8 mouse cellular contexts compared by ENCODE assay signal in the genomic region with DNA sequence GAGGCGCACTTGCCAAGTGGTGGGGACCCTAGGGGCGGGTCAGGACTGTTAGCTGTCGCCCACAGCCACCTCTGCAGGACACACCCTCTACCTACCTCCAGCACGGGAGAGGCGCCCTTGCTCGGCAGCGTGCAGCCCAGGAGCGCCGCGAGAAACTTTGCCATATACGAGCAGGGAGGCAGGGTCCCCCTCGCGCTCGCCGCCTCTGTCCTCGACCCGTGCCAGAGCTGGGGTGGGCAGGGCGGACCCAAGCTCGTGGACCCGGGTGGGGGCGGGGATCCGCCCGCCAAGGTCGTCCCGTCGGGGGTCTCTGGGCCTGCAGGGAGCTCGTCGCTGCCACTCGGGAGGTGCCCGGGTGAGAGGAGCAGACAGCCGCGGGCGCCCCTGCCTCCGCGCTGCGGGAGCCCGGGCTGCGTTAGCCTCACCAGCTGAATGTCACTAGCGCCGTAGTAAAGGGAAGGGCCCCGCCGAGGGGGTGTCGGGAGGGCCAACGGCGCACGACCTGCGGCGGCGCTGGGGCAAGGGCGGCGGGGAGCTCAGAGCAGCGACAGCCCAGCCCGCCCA. TPM values are rescaled to one million over a fixed set of nuclear protein-coding genes. Genes with fewer than 3 reads are reported as not detected.
DNase-seq lines count a peak whose midpoint lies in the region; ATAC-seq and TF ChIP-seq lines count a peak whose summit lies in the region.

A gene (minus strand): TSS at position 417 of the 564 bp plus-strand sequence.

- TF ChIP-seq POLR2A in testis, adult 2 months (IDR thresholded peaks at IDR 0.05; ENCODE audit: control insufficient read depth, low read depth, low read length) = no peak

- whole genome bisulfite sequencing in embryonic facial prominence, embryonic 15.5 days = under 1% methylated on average over 52 of the region's 53 CpGs
- WGBS in heart, embryonic 10.5 days = under 1% methylated on average over 48 of the region's 53 CpGs

- no peak within 1 kb of the TSS for H3K27ac ChIP-seq in embryonic facial prominence, embryonic 15.5 days (replicated peaks)
- H3K27ac ChIP-seq in heart, embryonic 10.5 days = peak within 1 kb of the TSS; percentile 83
- no peak within 1 kb of the TSS for H3K27ac ChIP-seq in testis, adult 2 months (ENCODE audit: control insufficient read depth, insufficient read depth, low read depth, low read length)

- peak within 1 kb of the TSS; percentile 66 for H3K4me3 ChIP-seq in embryonic facial prominence, embryonic 15.5 days (replicated peaks)
- peak within 1 kb of the TSS; percentile 86 for H3K4me3 ChIP-seq in heart, embryonic 10.5 days
- H3K4me3 ChIP-seq in testis, adult 2 months (ENCODE audit: control insufficient read depth, low read depth, low read length) = peak within 1 kb of the TSS; percentile 57

- ATAC-seq in embryonic facial prominence, embryonic 15.5 days (ENCODE audit: insufficient number of reproducible peaks, low FRiP score, low TSS enrichment, low read depth) = peak; percentile 90
- no peak for ATAC-seq in monocyte, adult 5-6 weeks (replicated peaks; ENCODE audit: insufficient number of reproducible peaks, low FRiP score, low TSS enrichment, poor library complexity, severe bottlenecking)

- H3K36me3 ChIP-seq in embryonic facial prominence, embryonic 15.5 days = no peaks in the 10 kb centered on the region
- H3K36me3 ChIP-seq in heart, embryonic 10.5 days = no peaks in the 10 kb centered on the region
- no peaks in the 10 kb centered on the region for H3K36me3 ChIP-seq in testis, adult 2 months (ENCODE audit: control insufficient read depth, insufficient read depth, low read length)

- H3K9me3 ChIP-seq in embryonic facial prominence, embryonic 15.5 days (replicated peaks) = no peaks in the 10 kb centered on the region
- no peaks in the 10 kb centered on the region for H3K9me3 ChIP-seq in heart, embryonic 10.5 days

- H3K4me2 ChIP-seq in embryonic facial prominence, embryonic 15.5 days (replicated peaks) = peak within 1 kb of the TSS; percentile 100

- no peak for TF ChIP-seq CTCF in testis, adult 2 months (IDR thresholded peaks at IDR 0.05; ENCODE audit: control insufficient read depth, insufficient read depth, insufficient replicate concordance, low read depth, low read length)

- H3K9ac ChIP-seq in embryonic facial prominence, embryonic 15.5 days = peak within 1 kb of the TSS; percentile 50

- H3K27me3 ChIP-seq in embryonic facial prominence, embryonic 15.5 days = peaks cover 25% of the 10 kb centered on the region
- H3K27me3 ChIP-seq in heart, embryonic 10.5 days (ENCODE audit: insufficient read depth, poor library complexity, severe bottlenecking) = peaks cover 22% of the 10 kb centered on the region; the same call in 1 of the 2 replicates
- no peaks in the 10 kb centered on the region for H3K27me3 ChIP-seq in testis, adult 2 months (ENCODE audit: control insufficient read depth, insufficient read depth, low read length)

- DNase-seq in left cerebral cortex, adult 18-20 months (ENCODE audit: low spot score in 2 of 2) = peak; percentile 67 to 73
- no peak for DNase-seq in left cerebral cortex, adult 11 months (ENCODE audit: low spot score)
- DNase-seq in heart, embryonic 10.5 days (ENCODE audit: low spot score) = peak; percentile 84
- peak; percentile 68 for DNase-seq in kidney, adult 9 months
- DNase-seq in liver = peak; percentile 65

- peaks cover 14% of the 10 kb centered on the region for H3K4me1 ChIP-seq in embryonic facial prominence, embryonic 15.5 days
- H3K4me1 ChIP-seq in heart, embryonic 10.5 days = peaks cover 19% of the 10 kb centered on the region
- H3K4me1 ChIP-seq in testis, adult 2 months (ENCODE audit: control insufficient read depth, insufficient read depth, low read length) = peaks cover 8% of the 10 kb centered on the region

RNA-seq across cellular contexts. Expression of the gene that starts here (rescaled TPM):
- total RNA-seq in left cerebral cortex, adult 18-20 months (2021) = 10 to 100 TPM; 73.6 to 73.8 TPM
- 11.5 and 11.6 TPM in 2 replicates for polyA plus RNA-seq in embryonic facial prominence, embryonic 15.5 days (2015; fragmentation: Nextera tagmentation; extraction: Ambion mirVana)
- polyA plus RNA-seq in heart, embryonic 10.5 days (2016; fragmentation: Nextera tagmentation; extraction: Ambion mirVana) = 20.6 and 31.1 TPM in 2 replicates
- total RNA-seq in monocyte, adult 5-6 weeks (2017) = 25.8 to 86.0 TPM (median 57.6 TPM) in 3 replicates
- polyA plus RNA-seq in testis, adult 2 months (2012; rRNA removed) = 3.0 and 3.2 TPM in 2 replicates
